Mouse (Mus musculus) Patski (cell line): ENCODE results near the gene Hacd2. TPM values are rescaled to one million over a fixed set of nuclear protein-coding genes. Genes with fewer than 3 reads are reported as not detected.

Experiments
- ATAC-seq: fragments of 100-300 bp; one replicate; pipeline ENCODE4 v1.8.0; 2021
- CTCF ChIA-PET: fragments of 350-600 bp; sonication (Branson Sonifier 250); formaldehyde crosslinking; loops from one replicate; lab custom pipeline; 2022; ENCODE audit warnings: inconsistent platforms; lab: Charles Lee
- POLR2A ChIA-PET: fragments of 350-600 bp; sonication (Branson Sonifier 250); formaldehyde crosslinking; loops from one replicate; lab custom pipeline; 2022; ENCODE audit warnings: antibody characterized with exemption, inconsistent platforms; lab: Charles Lee
- DNase-seq: peaks from one replicate; pipeline ENCODE4 v3.0.0-alpha.2; 2011; ENCODE audit warnings: low read depth, low spot score
- H3K27me3 ChIP-seq: fragments of 371-371 bp; one replicate; pipeline ENCODE4 v1.5.1; 2021
- CTCF ChIP-seq: fragments of 100-300 bp; IDR thresholded peaks from one replicate; pipeline ENCODE4 v1.5.1; 2021
- in situ Hi-C: fragments of 300-500 bp; cut with MboI; formaldehyde crosslinking; loops from 3 replicates; pipeline ENCODE4 v1.11.1; 2018; ENCODE audit warnings: low pct_unique_long_range_greater_than_20kb, mixed read lengths
- polyA plus RNA-seq: library from polyadenylated mRNA; unstranded; gene quantifications from one replicate; pipeline ENCODE4 v1.2.3, GENCODE M21; 2021

Hacd2 gene
- 76.2 TPM for polyA plus RNA-seq

GRCm38 (mm10) chr16:35022242-35023137 lies at the start of gene Hacd2:
Gene Hacd2 (plus strand): TSS chr16:35022428.
- in situ Hi-C loops = no loop called here
- peaks cover 7% of the 10 kb centered on the region for H3K27me3 ChIP-seq
- peak; percentile 55 for DNase-seq
- ChIA-PET CTCF (no interaction called here), POLR2A (interaction anchor here (1.0 kb wide), 1 partner anchor 13 kb away, joined by 4 read pairs; no protein-coding TSS in a partner anchor)
- ATAC-seq = peak; percentile 95
- no peak for TF ChIP-seq CTCF

GRCm38 (mm10) chr16:34972471-34972870 lies 49.8 kb upstream of the Hacd2 start:
- ATAC-seq (no peak), DNase-seq (no peak)
- no peak for TF ChIP-seq CTCF
- in situ Hi-C loops = no loop called here
- no peaks in the 10 kb centered on the region for H3K27me3 ChIP-seq
- CTCF ChIA-PET = no interaction called here
- POLR2A ChIA-PET = interaction anchor here (0.7 kb wide), 1 partner anchor 28 kb away, joined by 3 read pairs; no protein-coding TSS in a partner anchor

DNA sequence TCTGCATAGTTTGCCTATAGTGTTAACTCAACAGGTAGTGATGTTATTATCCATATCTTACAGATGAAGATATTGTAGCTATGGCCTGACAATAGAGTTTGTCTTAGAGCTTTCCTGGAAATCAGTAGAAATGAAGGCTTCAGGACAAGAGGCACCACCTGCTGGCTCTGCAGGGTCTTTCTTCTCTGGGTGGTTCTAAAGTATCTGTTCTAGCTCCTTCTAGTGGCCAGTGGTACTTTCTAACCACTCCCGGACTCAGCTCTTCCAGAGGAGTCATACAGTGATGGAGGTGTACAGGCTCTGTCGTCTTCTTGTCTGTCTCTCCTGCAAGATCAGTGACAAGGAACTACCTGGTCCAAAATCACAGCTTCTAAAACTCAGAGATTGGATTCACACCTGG lies 46.7 kb upstream of the Hacd2 start:
- ATAC-seq (no peak), DNase-seq (no peak)
- ChIA-PET CTCF (interaction anchor here (1.0 to 3.2 kb wide), 11 partner anchors 9 to 308 kb away, joined by 3 to 16 read pairs (median 4); no protein-coding TSS in a partner anchor), POLR2A (interaction anchor here (0.6 kb wide), 1 partner anchor 32 kb away, joined by 3 read pairs; no protein-coding TSS in a partner anchor)
- TF ChIP-seq CTCF = peak; percentile 73
- in situ Hi-C loops = no loop called here
- H3K27me3 ChIP-seq = no peaks in the 10 kb centered on the region

GRCm38 (mm10) chr16:34976630-34977029 lies 45.6 kb upstream of the Hacd2 start:
- in situ Hi-C loops = no loop called here
- POLR2A ChIA-PET = no interaction called here
- DNase-seq (no peak), ATAC-seq (no peak)
- CTCF ChIA-PET = interaction anchor here (0.8 to 3.2 kb wide), 11 partner anchors 10 to 105 kb away, joined by 3 to 16 read pairs (median 4); no protein-coding TSS in a partner anchor
- TF ChIP-seq CTCF = peak; percentile 64
- H3K27me3 ChIP-seq = no peaks in the 10 kb centered on the region

GRCm38 (mm10) chr16:34978018-34978417 lies 44.2 kb upstream of the Hacd2 start:
- ATAC-seq (no peak), DNase-seq (no peak)
- POLR2A ChIA-PET = no interaction called here

DNA sequence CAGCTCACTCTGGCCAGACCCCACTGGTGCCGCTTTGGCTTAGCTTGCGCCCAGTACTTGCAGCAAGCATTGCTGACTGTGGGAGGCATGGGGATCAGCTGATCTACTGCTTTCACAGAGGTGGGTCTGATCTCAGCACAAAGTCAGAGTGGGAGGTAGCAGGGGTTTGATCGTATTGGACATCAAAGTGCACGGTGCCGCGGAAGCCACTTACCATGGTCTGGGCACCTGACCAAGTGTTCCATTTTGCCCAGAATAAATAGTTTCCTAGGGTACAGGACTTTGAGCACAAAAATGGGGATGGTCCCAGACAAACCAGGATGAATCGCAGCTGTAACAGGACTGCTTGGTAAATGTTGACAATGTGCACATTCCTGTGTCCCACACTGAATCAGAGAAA lies 41.2 kb upstream of the Hacd2 start:
- POLR2A ChIA-PET = no interaction called here
- DNase-seq = no peak
- CTCF ChIA-PET = interaction anchor here (1.0 kb wide), 1 partner anchor 13 kb away, joined by 3 read pairs; no protein-coding TSS in a partner anchor
- TF ChIP-seq CTCF = no peak
- no peak for ATAC-seq
- in situ Hi-C loops = no loop called here
- H3K27me3 ChIP-seq = no peaks in the 10 kb centered on the region

More at GRCm38 (mm10) chr16:34978018-34978417, 44.2 kb upstream of the Hacd2 start:
- CTCF ChIA-PET = interaction anchor here (1.1 to 3.2 kb wide), 2 partner anchors 15 to 27 kb away, joined by 3 to 10 read pairs; no protein-coding TSS in a partner anchor
- TF ChIP-seq CTCF = no peak
- in situ Hi-C loops = no loop called here
- H3K27me3 ChIP-seq = no peaks in the 10 kb centered on the region

- no peaks in the 10 kb centered on the region for H3K27me3 ChIP-seq
- ATAC-seq = no peak
- ChIA-PET POLR2A (no interaction called here), CTCF (no interaction called here)
- in situ Hi-C loops = no loop called here
- DNase-seq = no peak
- no peak for TF ChIP-seq CTCF
Measured at GRCm38 (mm10) chr16:34984203-34985030, 37.8 kb upstream of the Hacd2 start.

DNA sequence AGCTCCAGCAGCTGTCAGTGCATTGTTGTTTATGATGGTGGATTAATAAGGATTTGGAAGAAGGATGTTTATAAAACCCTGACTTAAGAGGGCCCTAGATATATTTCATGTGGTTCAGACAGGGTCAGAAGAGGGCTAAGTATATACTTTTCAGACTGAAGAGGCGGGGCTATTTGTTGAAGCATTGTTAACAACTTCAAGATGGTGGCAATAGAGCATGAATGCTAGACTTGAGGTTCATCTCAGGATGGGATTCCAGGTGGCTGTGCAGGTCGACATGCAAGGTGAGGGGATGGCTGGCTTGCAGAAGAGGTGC lies 37.2 kb upstream of the Hacd2 start:
- POLR2A ChIA-PET = no interaction called here
- no peaks in the 10 kb centered on the region for H3K27me3 ChIP-seq
- TF ChIP-seq CTCF = no peak
- DNase-seq (no peak), ATAC-seq (no peak)
- in situ Hi-C loops = no loop called here
- CTCF ChIA-PET = no interaction called here

DNA sequence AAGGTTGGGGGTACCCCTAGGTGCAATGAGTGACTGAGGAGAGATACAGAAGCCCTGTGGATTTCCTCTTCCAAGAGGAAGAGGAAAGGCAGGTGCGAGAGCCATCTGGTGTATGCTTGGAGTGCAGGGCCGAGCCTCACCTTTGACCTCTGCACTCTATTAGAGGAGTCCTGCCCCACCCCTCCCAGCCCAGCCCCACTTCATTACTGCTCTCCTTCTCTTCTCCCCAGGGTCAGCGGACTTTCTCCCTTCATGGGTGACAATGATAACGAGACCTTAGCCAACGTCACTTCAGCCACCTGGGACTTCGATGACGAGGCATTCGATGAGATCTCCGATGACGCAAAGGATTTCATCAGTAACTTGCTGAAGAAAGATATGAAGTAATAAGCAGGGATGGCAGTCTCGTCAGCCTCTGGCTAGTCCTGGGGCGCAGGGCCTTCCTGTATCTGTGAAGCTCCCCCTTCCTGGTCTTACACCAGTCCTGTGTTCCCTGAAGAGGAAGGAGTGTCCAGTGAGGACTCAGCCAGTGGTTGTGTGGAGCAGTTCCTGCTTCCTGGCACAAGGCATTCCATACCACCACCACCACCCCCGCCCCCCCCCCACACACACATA lies 35.9 kb upstream of the Hacd2 start:
- no peaks in the 10 kb centered on the region for H3K27me3 ChIP-seq
- CTCF ChIA-PET = no interaction called here
- DNase-seq (no peak), ATAC-seq (no peak)
- POLR2A ChIA-PET = no interaction called here
- no peak for TF ChIP-seq CTCF
- in situ Hi-C loops = no loop called here

GRCm38 (mm10) chr16:34991365-34991764 lies 30.9 kb upstream of the Hacd2 start:
- H3K27me3 ChIP-seq = no peaks in the 10 kb centered on the region
- in situ Hi-C loops = no loop called here
- DNase-seq = no peak
- ChIA-PET POLR2A (no interaction called here), CTCF (no interaction called here)
- ATAC-seq = no peak
- no peak for TF ChIP-seq CTCF
